Mouse (Mus musculus) inflammation-experienced regulatory T-cells, adult 6 months (primary cell): ENCODE data around the gene Ly6g6d. TPM values are rescaled to one million over a fixed set of nuclear protein-coding genes. Genes with fewer than 3 reads are reported as not detected.

Experiments
- ATAC-seq: one replicate; pipeline ENCODE4 v1.8.0; 2017
- polyA plus RNA-seq, 3 experiments: library from polyadenylated mRNA; unstranded; fragments of 100-300 nt; shearing (Covaris generic); gene quantifications; one replicate each; pipeline ENCODE4 v1.2.1; 2017

Gene Ly6g6d
- polyA plus RNA-seq, 3 experiments from 2014 or later, result not detected

DNA sequence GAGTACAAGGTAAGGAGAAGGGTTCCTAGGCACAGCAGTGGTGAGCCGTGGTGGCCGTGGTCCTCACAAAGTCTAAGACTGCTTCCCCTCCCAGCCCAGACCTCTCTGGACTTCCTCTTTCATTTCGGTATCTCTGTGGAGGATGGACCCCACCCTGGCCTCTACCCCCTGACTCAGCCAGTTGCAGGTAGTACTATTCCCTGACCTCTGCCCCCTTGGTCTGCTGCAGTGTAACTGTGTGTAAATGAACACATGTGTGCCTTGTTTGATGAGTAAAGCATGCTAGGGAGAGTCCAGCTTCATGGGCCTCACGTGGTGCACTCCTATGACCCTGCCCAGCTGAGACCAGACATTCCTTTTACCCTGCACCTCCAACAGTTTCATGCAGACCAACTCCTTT, 54.1 kb downstream of the Ly6g6d start:
- ATAC-seq, result no peak

DNA sequence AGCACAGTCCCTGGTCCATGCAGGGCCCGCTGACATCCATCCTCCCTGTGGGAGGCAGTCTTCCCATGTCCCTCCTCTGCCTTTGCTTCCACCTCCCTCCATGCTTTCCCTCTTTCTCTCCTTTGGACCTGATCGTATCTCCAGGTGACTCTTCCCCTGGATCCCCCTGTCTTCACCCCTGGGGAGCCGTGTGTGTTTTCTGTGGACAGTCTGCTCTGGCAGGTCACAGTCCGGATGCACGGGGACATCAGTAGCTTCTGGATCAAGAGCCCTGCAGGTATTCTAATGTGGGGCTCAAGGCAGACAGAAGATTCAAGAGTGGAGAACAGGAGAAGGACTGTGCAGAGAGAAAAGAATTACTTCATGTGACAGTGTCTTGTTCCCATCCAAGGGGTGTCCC, 54.6 kb downstream of the Ly6g6d start:
- ATAC-seq, result no peak

DNA sequence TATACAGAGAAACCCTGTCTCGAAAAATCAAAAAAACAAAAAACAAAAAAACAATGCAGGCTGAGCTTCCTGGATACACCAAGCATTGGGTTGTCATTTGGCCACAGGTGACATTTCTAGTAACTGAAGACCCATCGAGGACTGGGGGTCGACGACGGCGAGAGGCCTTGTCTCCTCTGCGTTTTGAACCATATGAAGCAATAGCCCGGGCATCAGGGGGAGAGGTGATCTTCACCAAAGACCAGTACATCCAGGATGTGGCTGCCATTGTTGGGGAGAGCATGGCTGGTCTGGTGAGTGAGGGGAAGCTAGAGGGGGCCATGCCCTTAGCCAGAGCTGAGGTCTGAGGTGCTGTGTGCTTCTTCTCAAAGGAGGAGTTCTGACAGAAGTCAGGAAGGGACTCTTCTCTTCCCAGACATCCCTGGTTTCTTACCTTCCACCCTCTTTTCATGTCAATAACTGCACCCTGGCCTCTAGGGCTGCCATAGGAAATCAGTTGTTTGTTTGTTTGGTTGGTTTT, 55.3 kb downstream of the Ly6g6d start:
- no peak for ATAC-seq

DNA sequence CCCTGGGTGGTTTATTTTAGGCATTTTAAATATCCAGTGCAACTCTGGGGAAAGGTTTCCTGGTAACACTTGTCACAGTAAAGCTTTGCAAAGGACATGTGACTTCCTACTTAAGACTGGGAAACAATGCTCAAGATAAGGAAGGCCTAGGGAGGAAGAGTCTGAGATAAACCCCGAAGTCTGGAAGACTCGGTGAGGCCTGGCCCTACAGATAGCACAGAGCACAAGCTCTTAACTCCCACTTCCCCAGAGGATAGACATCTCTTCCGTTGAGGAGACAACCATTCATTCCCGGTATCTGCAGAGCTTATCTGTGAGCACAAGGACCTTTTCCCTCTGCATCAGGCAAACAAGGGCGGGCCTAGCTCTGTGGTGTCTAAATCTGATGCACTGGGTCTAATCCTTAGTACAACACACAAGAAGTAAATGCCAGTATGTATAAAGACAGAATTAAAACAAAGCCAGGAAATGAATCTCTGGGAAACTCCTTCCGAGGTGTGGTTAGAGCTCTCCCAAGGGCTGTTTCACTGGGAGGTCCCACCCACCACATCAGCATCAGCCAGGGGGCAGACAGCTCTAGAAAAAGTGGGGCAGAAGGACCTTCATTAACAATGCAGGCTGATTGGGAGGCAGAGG, 55.9 kb downstream of the Ly6g6d start:
- ATAC-seq, result no peak

Other genes with a start within 250 kb of the Ly6g6d start
- 10 to 100 TPM; 30.4 to 44.5 (median 37.2) TPM for gene Stk19, start 241.1 kb downstream of the Ly6g6d start, polyA plus RNA-seq
- 10 to 100 TPM; 23.9 to 29.0 (median 27.1) TPM for gene Dxo, start 241.0 kb downstream of the Ly6g6d start, polyA plus RNA-seq
- gene Skiv2l, start 227.9 kb downstream of the Ly6g6d start, polyA plus RNA-seq, result 10 to 100 TPM; 28.6 to 34.2 (median 33.7) TPM
- 10 to 100 TPM; 40.1 to 65.0 (median 47.0) TPM for gene Nelfe, start 227.7 kb downstream of the Ly6g6d start, polyA plus RNA-seq
- gene Cfb, start 215.5 kb downstream of the Ly6g6d start, polyA plus RNA-seq, result 1 to 10 TPM in 1 of 3 experiments, under 1 TPM in 2; 0.24 to 2.6 (median 0.37) TPM
- gene Zbtb12, start 198.6 kb downstream of the Ly6g6d start, polyA plus RNA-seq, result not detected
- gene Gm20547, start 196.0 kb downstream of the Ly6g6d start, polyA plus RNA-seq, result under 1 TPM in 1 of 3 experiments, not detected in 2; 0.26 TPM
- gene C2, start 179.8 kb downstream of the Ly6g6d start, polyA plus RNA-seq, result 1 to 10 TPM in 1 of 3 experiments, not detected in 2; 1.4 TPM
- gene Ehmt2, start 179.6 kb downstream of the Ly6g6d start, polyA plus RNA-seq, result 10 to 100 TPM; 27.1 to 32.6 (median 29.4) TPM
- not detected for gene Slc44a4, start 163.6 kb downstream of the Ly6g6d start, polyA plus RNA-seq
- gene Neu1, start 146.8 kb downstream of the Ly6g6d start, polyA plus RNA-seq, result 10 to 100 TPM; 12.8 to 28.2 (median 27.6) TPM
- under 1 TPM; 0.53 to 0.85 (median 0.80) TPM for gene Hspa1b, start 118.8 kb downstream of the Ly6g6d start, polyA plus RNA-seq
- under 1 TPM in 1 of 3 experiments, not detected in 2; 0.94 TPM for gene Gm20481, start 108.2 kb downstream of the Ly6g6d start, polyA plus RNA-seq
- gene Hspa1a, start 105.9 kb downstream of the Ly6g6d start, polyA plus RNA-seq, result 1 to 10 TPM in 2 of 3 experiments, under 1 TPM in 1; 0.74 to 2.3 (median 1.1) TPM
- gene Hspa1l, start 105.4 kb downstream of the Ly6g6d start, polyA plus RNA-seq, result not detected
- gene Lsm2, start 96.2 kb downstream of the Ly6g6d start, polyA plus RNA-seq, result 10 to 100 TPM; 37.7 to 67.4 (median 40.0) TPM
- gene Vars, start 77.1 kb downstream of the Ly6g6d start, polyA plus RNA-seq, result 10 to 100 TPM; 27.2 to 30.9 (median 30.8) TPM
- under 1 TPM in 2 of 3 experiments, not detected in 1; 0.10 to 0.28 TPM for gene Vwa7, start 61.5 kb downstream of the Ly6g6d start, polyA plus RNA-seq
- 1 to 10 TPM in 2 of 3 experiments, under 1 TPM in 1; 0.54 to 2.6 (median 1.4) TPM for gene Sapcd1, start 50.0 kb downstream of the Ly6g6d start, polyA plus RNA-seq
- 1 to 10 TPM; 1.3 to 1.4 (median 1.4) TPM for gene Msh5, start 31.3 kb downstream of the Ly6g6d start, polyA plus RNA-seq
- gene Clic1, start 28.1 kb downstream of the Ly6g6d start, polyA plus RNA-seq, result 100 to 1,000 TPM; 487 to 766 (median 514) TPM
- 1 to 10 TPM in 2 of 3 experiments, under 1 TPM in 1; 0.91 to 3.0 (median 1.3) TPM for gene Ddah2, start 19.0 kb downstream of the Ly6g6d start, polyA plus RNA-seq
- gene Ly6g6c, start 12.7 kb downstream of the Ly6g6d start, polyA plus RNA-seq, result not detected
- gene Mpig6b, start 11.9 kb downstream of the Ly6g6d start, polyA plus RNA-seq, result not detected
- gene Ly6g6e, start 1.2 kb downstream of the Ly6g6d start, polyA plus RNA-seq, result not detected
- gene Ly6g6f, start 7.5 kb upstream of the Ly6g6d start, polyA plus RNA-seq, result not detected
- gene Abhd16a, start 11.2 kb upstream of the Ly6g6d start, polyA plus RNA-seq, result 10 to 100 TPM; 22.3 to 26.3 (median 25.6) TPM
- not detected for gene Ly6g5c, start 30.2 kb upstream of the Ly6g6d start, polyA plus RNA-seq
- gene Ly6g5b, start 37.4 kb upstream of the Ly6g6d start, polyA plus RNA-seq, result 1 to 10 TPM; 1.9 to 8.9 (median 3.9) TPM
- gene Gpank1, start 43.4 kb upstream of the Ly6g6d start, polyA plus RNA-seq, result 10 to 100 TPM; 57.1 to 87.4 (median 74.3) TPM
- 100 to 1,000 TPM; 246 to 346 (median 344) TPM for gene Csnk2b, start 44.0 kb upstream of the Ly6g6d start, polyA plus RNA-seq
- gene D17H6S53E, start 48.3 kb upstream of the Ly6g6d start, polyA plus RNA-seq, result 10 to 100 TPM; 20.0 to 27.1 (median 25.1) TPM
- gene Apom, start 54.0 kb upstream of the Ly6g6d start, polyA plus RNA-seq, result not detected
- gene Bag6, start 57.1 kb upstream of the Ly6g6d start, polyA plus RNA-seq, result 10 to 100 TPM; 25.4 to 33.8 (median 29.1) TPM
- 100 to 1,000 TPM in 1 of 3 experiments, 10 to 100 TPM in 2; 47.1 to 105 (median 47.2) TPM for gene Prrc2a, start 86.8 kb upstream of the Ly6g6d start, polyA plus RNA-seq
- gene Aif1, start 98.0 kb upstream of the Ly6g6d start, polyA plus RNA-seq, result 1 to 10 TPM in 2 of 3 experiments, under 1 TPM in 1; 0.79 to 5.4 (median 2.1) TPM
- 10 to 100 TPM in 1 of 3 experiments, 1 to 10 TPM in 2; 6.4 to 11.2 (median 8.8) TPM for gene Lst1, start 110.4 kb upstream of the Ly6g6d start, polyA plus RNA-seq
- 100 to 1,000 TPM; 112 to 242 (median 186) TPM for gene Ltb, start 116.4 kb upstream of the Ly6g6d start, polyA plus RNA-seq
- 10 to 100 TPM; 20.9 to 28.8 (median 24.9) TPM for gene Tnf, start 123.9 kb upstream of the Ly6g6d start, polyA plus RNA-seq
- gene Lta, start 127.3 kb upstream of the Ly6g6d start, polyA plus RNA-seq, result 100 to 1,000 TPM in 1 of 3 experiments, 10 to 100 TPM in 2; 34.4 to 113 (median 95.2) TPM
- gene Gm16181, start 142.8 kb upstream of the Ly6g6d start, polyA plus RNA-seq, result under 1 TPM in 2 of 3 experiments, not detected in 1; 0.67 to 0.68 TPM
- gene Atp6v1g2, start 155.6 kb upstream of the Ly6g6d start, polyA plus RNA-seq, result 1 to 10 TPM; 4.6 to 7.2 (median 5.9) TPM
- gene Nfkbil1, start 157.7 kb upstream of the Ly6g6d start, polyA plus RNA-seq, result 1 to 10 TPM; 1.7 to 3.3 (median 1.9) TPM
- 100 to 1,000 TPM; 194 to 276 (median 261) TPM for gene Ddx39b, start 163.7 kb upstream of the Ly6g6d start, polyA plus RNA-seq
- gene H2-D1, start 184.7 kb upstream of the Ly6g6d start, polyA plus RNA-seq, result 1,000 to 10,000 TPM; 4,089 to 4,363 (median 4,119) TPM
- under 1 TPM in 2 of 3 experiments, not detected in 1; 0.23 to 0.24 TPM for gene H2-Q1, start 242.3 kb upstream of the Ly6g6d start, polyA plus RNA-seq